Mouse (Mus musculus) urinary bladder, postnatal 14 days (tissue): ENCODE results near the gene Alpi.

Experiments
- DNase-seq: peaks from one replicate; pipeline ENCODE4 v3.0.0; 2021; ENCODE audit warnings: low spot score

The Alpi gene

DNA sequence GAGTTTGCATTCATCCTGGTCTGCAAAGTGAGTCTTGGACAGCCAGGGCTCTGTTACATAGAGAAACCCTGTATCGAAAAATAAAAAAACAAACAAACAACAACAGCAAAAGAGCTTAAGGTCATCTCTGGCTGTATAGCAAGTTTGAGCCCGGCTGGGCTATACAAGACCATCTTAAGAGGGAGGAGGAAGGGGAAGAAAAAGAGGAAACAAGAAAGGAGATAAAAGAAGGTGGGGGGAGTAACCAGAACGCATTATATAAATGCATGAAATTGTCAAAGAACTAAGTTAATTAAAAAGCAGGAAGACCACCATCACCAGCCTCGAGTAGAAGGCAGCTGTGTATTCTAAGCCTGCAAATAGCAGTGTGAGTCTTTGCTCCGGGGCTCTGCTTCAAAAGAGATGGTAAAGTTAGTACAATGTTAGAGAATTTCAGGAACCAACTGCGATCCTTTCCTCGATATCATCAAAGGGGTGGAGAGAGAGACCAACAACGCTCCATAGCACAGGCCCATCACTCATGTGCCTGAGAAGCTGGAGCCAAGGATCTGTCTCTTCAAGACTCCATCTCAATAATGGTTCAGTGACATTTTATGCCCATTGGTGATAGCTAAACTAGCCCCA is 42.3 kb downstream of the Alpi start:
- no peak for DNase-seq

DNA sequence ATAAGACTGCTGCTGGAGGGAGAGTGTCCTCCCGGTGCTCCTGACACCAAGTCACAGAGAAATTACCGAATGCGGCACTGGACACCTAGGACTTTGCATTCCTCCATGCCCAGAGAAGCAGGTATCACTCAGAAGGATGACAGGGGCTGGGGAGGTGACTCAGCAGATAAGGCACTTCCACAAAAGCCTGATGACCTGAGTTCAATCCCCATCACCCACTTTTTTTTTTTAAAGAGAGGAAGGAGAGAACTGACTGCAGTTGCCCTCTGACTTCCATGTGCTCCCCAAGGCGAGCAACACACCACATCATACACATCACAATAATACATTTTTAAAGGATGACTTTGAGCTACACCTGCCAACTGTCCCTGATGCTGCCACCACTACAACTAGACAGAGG is 44.3 kb downstream of the Alpi start:
- no peak for DNase-seq

GRCm38 (mm10) chr1:87051369-87051768 is 50.0 kb downstream of the Alpi start:
- DNase-seq: no peak

GRCm38 (mm10) chr1:87050700-87051099 is 50.7 kb downstream of the Alpi start:
- no peak for DNase-seq

- no peak for DNase-seq
Measured at GRCm38 (mm10) chr1:87050072-87050471, 51.3 kb downstream of the Alpi start.
